Mouse (Mus musculus): Measurements from ENCODE around the gene Rfc2.

- TF ChIP-seq POLR2A (IDR thresholded peaks at IDR 0.05; ENCODE audit: control insufficient read depth, extremely low read depth, insufficient read depth, low read length, poor library complexity) (peak; percentile 75; the same call in 1 of the 2 replicates), CTCF (IDR thresholded peaks at IDR 0.05; ENCODE audit: borderline replicate concordance, control insufficient read depth, extremely low read depth, insufficient read depth, low read length, poor library complexity) (no peak)
Observed at GRCm38 (mm10) chr5:134639269-134639682, 58.1 kb downstream of the Rfc2 start, which contains the start of gene Eif4h.
